Mouse (Mus musculus) MEL (cell line): ENCODE results near the gene Hectd1. TPM values are rescaled to one million over a fixed set of nuclear protein-coding genes. Genes with fewer than 3 reads are reported as not detected.

Source experiments
- DNase-seq: peaks from one replicate; pipeline ENCODE4 v3.0.0; 2011; ENCODE audit warnings: low read depth, low spot score
- H3K27ac ChIP-seq: 2 replicates; pipeline ENCODE4 v1.5.1; 2012; ENCODE audit warnings: low read depth, mild to moderate bottlenecking, control low read depth, low read length, moderate library complexity; ENCODE audit not compliant: control insufficient read depth
- H3K27me3 ChIP-seq, 2 experiments: fragments of 150-350 bp in 1 of 2; sonication (generic) in 1 of 2; 2 replicates each; pipeline ENCODE4 v1.6.1; 2012; ENCODE audit warnings: low read length in 2 of 2, mild to moderate bottlenecking in 2 of 2, improper control_type of control experiment in 1 of 2, moderate library complexity in 1 of 2; ENCODE audit not compliant: insufficient read depth in 2 of 2, control insufficient read depth in 1 of 2
- H3K36me3 ChIP-seq, 2 experiments: 2 replicates each; pipeline ENCODE4 v1.6.1; 2012 to 2014; ENCODE audit warnings: low read length in 2 of 2, improper control_type of control experiment in 1 of 2, inconsistent platforms in 1 of 2, mild to moderate bottlenecking in 1 of 2; ENCODE audit not compliant: insufficient read depth in 2 of 2, control insufficient read depth in 1 of 2
- H3K4me1 ChIP-seq, 2 experiments: fragments of 150-350 bp in 1 of 2; sonication (generic) in 1 of 2; 2 replicates each; pipeline ENCODE4 v1.6.1; 2012; ENCODE audit warnings: low read length in 2 of 2, improper control_type of control experiment in 1 of 2, mild to moderate bottlenecking in 1 of 2; ENCODE audit not compliant: insufficient read depth in 2 of 2, control insufficient read depth in 1 of 2
- H3K4me3 ChIP-seq, 2 experiments: fragments of 150-350 bp in 1 of 2; sonication (generic) in 1 of 2; 2 replicates each; pipeline ENCODE4 v1.5.1; 2012; ENCODE audit warnings: low read depth in 2 of 2, low read length in 2 of 2, mild to moderate bottlenecking in 2 of 2, moderate library complexity in 2 of 2, control low read depth in 1 of 2, improper control_type of control experiment in 1 of 2; ENCODE audit not compliant: control insufficient read depth in 1 of 2, insufficient read depth in 1 of 2
- H3K79me2 ChIP-seq: 2 replicates; pipeline ENCODE4 v1.6.1; 2012; ENCODE audit warnings: mild to moderate bottlenecking, low read length, moderate library complexity; ENCODE audit not compliant: control insufficient read depth, poor library complexity, insufficient read depth
- H3K9ac ChIP-seq: 2 replicates; pipeline ENCODE4 v1.6.1; 2012; ENCODE audit warnings: low read depth, mild to moderate bottlenecking, control low read depth, low read length, moderate library complexity; ENCODE audit not compliant: control insufficient read depth, poor library complexity, severe bottlenecking
- H3K9me3 ChIP-seq: fragments of 150-350 bp; sonication (generic); replicated peaks from 2 replicates; pipeline ENCODE4 v1.6.1; 2012; ENCODE audit warnings: mild to moderate bottlenecking, low read length, improper control_type of control experiment, moderate library complexity; ENCODE audit not compliant: insufficient read depth
- BHLHE40 ChIP-seq: IDR thresholded peaks from 2 replicates; pipeline ENCODE4 v1.6.1; 2012; ENCODE audit warnings: low read depth, mild to moderate bottlenecking, inconsistent platforms, low read length, improper control_type of control experiment, borderline replicate concordance
- CHD2 ChIP-seq: IDR thresholded peaks from 2 replicates; pipeline ENCODE4 v1.6.1; 2011; ENCODE audit warnings: low read length, improper control_type of control experiment
- CTCF ChIP-seq, 3 experiments: IDR thresholded peaks in 2 of 3; conservative IDR thresholded peaks in 1 of 3; 2 replicates each; pipeline ENCODE4 v1.5.1; 2011 to 2012; ENCODE audit warnings: low read length in 3 of 3, low read depth in 2 of 3, mild to moderate bottlenecking in 2 of 3, improper control_type of control experiment in 1 of 3, inconsistent platforms in 1 of 3, mixed read lengths in 1 of 3, moderate library complexity in 1 of 3; ENCODE audit not compliant: control insufficient read depth in 1 of 3, insufficient read depth in 1 of 3, poor library complexity in 1 of 3, severe bottlenecking in 1 of 3
- E2F4 ChIP-seq: IDR thresholded peaks from 2 replicates; pipeline ENCODE4 v1.6.1; 2011; ENCODE audit warnings: low read depth, low read length, improper control_type of control experiment, borderline replicate concordance
- ELF1 ChIP-seq: IDR thresholded peaks from 2 replicates; pipeline ENCODE4 v1.6.1; 2014; ENCODE audit warnings: low read depth, mild to moderate bottlenecking, inconsistent platforms, low read length, improper control_type of control experiment, moderate library complexity
- EP300 ChIP-seq, 2 experiments: IDR thresholded peaks; 2 replicates each; pipeline ENCODE4 v1.6.1; 2011; ENCODE audit warnings: improper control_type of control experiment in 2 of 2, low read length in 2 of 2, low read depth in 1 of 2, mild to moderate bottlenecking in 1 of 2
- GATA1 ChIP-seq: IDR thresholded peaks from 2 replicates; pipeline ENCODE4 v1.6.1; 2011; ENCODE audit warnings: low read depth, low read length, improper control_type of control experiment
- JUND ChIP-seq: IDR thresholded peaks from 2 replicates; pipeline ENCODE4 v1.6.1; 2011; ENCODE audit warnings: low read depth, mild to moderate bottlenecking, improper control_type of control experiment, low read length
- KAT2A ChIP-seq: conservative IDR thresholded peaks from 2 replicates; pipeline ENCODE4 v1.6.1; 2012; ENCODE audit warnings: low read depth, low read length, improper control_type of control experiment, inconsistent platforms
- MAFK ChIP-seq: IDR thresholded peaks from 2 replicates; pipeline ENCODE4 v1.6.1; 2011; ENCODE audit warnings: low read depth, mild to moderate bottlenecking, low read length, improper control_type of control experiment, borderline replicate concordance
- MAZ ChIP-seq: IDR thresholded peaks from 2 replicates; pipeline ENCODE4 v1.6.1; 2012; ENCODE audit warnings: low read depth, mild to moderate bottlenecking, inconsistent platforms, low read length, improper control_type of control experiment
- MEF2A ChIP-seq: IDR thresholded peaks from 2 replicates; pipeline ENCODE4 v1.6.1; 2014; ENCODE audit warnings: low read depth, mild to moderate bottlenecking, inconsistent platforms, low read length, improper control_type of control experiment; ENCODE audit not compliant: poor library complexity, insufficient replicate concordance, severe bottlenecking; ENCODE audit errors: extremely low read depth
- MYB ChIP-seq: IDR thresholded peaks from 2 replicates; pipeline ENCODE4 v1.6.1; 2011; ENCODE audit warnings: mild to moderate bottlenecking, low read depth, low read length, improper control_type of control experiment
- MYC ChIP-seq: IDR thresholded peaks from 2 replicates; pipeline ENCODE4 v1.6.1; 2011; ENCODE audit warnings: low read depth, mild to moderate bottlenecking, low read length, improper control_type of control experiment, moderate library complexity
- NELFE ChIP-seq: IDR thresholded peaks from 2 replicates; pipeline ENCODE4 v1.6.1; 2011; ENCODE audit warnings: low read depth, low read length, improper control_type of control experiment
- NRF1 ChIP-seq: IDR thresholded peaks from 2 replicates; pipeline ENCODE4 v1.6.1; 2014; ENCODE audit warnings: low read depth, mild to moderate bottlenecking, inconsistent platforms, low read length, improper control_type of control experiment, moderate library complexity; ENCODE audit not compliant: poor library complexity, insufficient read depth, severe bottlenecking
- POLR2A ChIP-seq, 2 experiments: IDR thresholded peaks; 2 replicates each; pipeline ENCODE4 v1.6.1; 2011 to 2012; ENCODE audit warnings: low read length in 2 of 2, mild to moderate bottlenecking in 2 of 2, control low read depth in 1 of 2, improper control_type of control experiment in 1 of 2, low read depth in 1 of 2, moderate library complexity in 1 of 2; ENCODE audit not compliant: control insufficient read depth in 1 of 2, insufficient read depth in 1 of 2, poor library complexity in 1 of 2
- POLR2AphosphoS2 ChIP-seq: IDR thresholded peaks from 2 replicates; pipeline ENCODE4 v1.6.1; 2011; ENCODE audit warnings: low read length, improper control_type of control experiment
- POLR2AphosphoS5 ChIP-seq: IDR thresholded peaks from 2 replicates; pipeline ENCODE4 v1.6.1; 2012; ENCODE audit warnings: low read depth, borderline replicate concordance, mild to moderate bottlenecking, inconsistent platforms, low read length, moderate library complexity, mixed read lengths
- RAD21 ChIP-seq: IDR thresholded peaks from 2 replicates; pipeline ENCODE4 v1.6.1; 2011; ENCODE audit warnings: mild to moderate bottlenecking, low read depth, low read length, improper control_type of control experiment
- RCOR1 ChIP-seq: IDR thresholded peaks from 2 replicates; pipeline ENCODE4 v1.6.1; 2012; ENCODE audit warnings: low read depth, mild to moderate bottlenecking, inconsistent platforms, low read length, improper control_type of control experiment
- SIN3A ChIP-seq: IDR thresholded peaks from 2 replicates; pipeline ENCODE4 v1.6.1; 2012; ENCODE audit warnings: low read length, improper control_type of control experiment, inconsistent platforms
- TBP ChIP-seq: IDR thresholded peaks from 2 replicates; pipeline ENCODE4 v1.8.0; 2011; ENCODE audit warnings: low read depth, low read length, improper control_type of control experiment
- TCF12 ChIP-seq: IDR thresholded peaks from 2 replicates; pipeline ENCODE4 v1.6.1; 2014; ENCODE audit warnings: low read depth, mild to moderate bottlenecking, inconsistent platforms, low read length, improper control_type of control experiment, moderate library complexity
- UBTF ChIP-seq: IDR thresholded peaks from 2 replicates; pipeline ENCODE4 v1.6.1; 2012; ENCODE audit warnings: low read depth, mild to moderate bottlenecking, inconsistent platforms, low read length, improper control_type of control experiment, moderate library complexity, borderline replicate concordance; ENCODE audit not compliant: insufficient read depth
- USF1 ChIP-seq: IDR thresholded peaks from 2 replicates; pipeline ENCODE4 v1.6.1; 2014; ENCODE audit warnings: low read depth, mild to moderate bottlenecking, inconsistent platforms, low read length, improper control_type of control experiment, moderate library complexity
- USF2 ChIP-seq, 2 experiments: IDR thresholded peaks; 2 replicates each; pipeline ENCODE4 v1.6.1; 2011 to 2012; ENCODE audit warnings: improper control_type of control experiment in 2 of 2, low read length in 2 of 2, borderline replicate concordance in 1 of 2, inconsistent platforms in 1 of 2, low read depth in 1 of 2, mild to moderate bottlenecking in 1 of 2; ENCODE audit not compliant: insufficient read depth in 1 of 2
- ZC3H11A ChIP-seq: IDR thresholded peaks from 2 replicates; pipeline ENCODE4 v1.6.1; 2012; ENCODE audit warnings: low read depth, mild to moderate bottlenecking, inconsistent platforms, low read length, improper control_type of control experiment
- ZMIZ1 ChIP-seq: IDR thresholded peaks from 2 replicates; pipeline ENCODE4 v1.6.1; 2012; ENCODE audit warnings: low read depth, mild to moderate bottlenecking, inconsistent platforms, low read length, improper control_type of control experiment, moderate library complexity
- ZNF384 ChIP-seq: IDR thresholded peaks from 2 replicates; pipeline ENCODE4 v1.6.1; 2012; ENCODE audit warnings: low read depth, mild to moderate bottlenecking, inconsistent platforms, low read length, improper control_type of control experiment
- polyA plus RNA-seq, 2 experiments: library from polyadenylated mRNA; stranded (reverse) in 1 of 2; unstranded in 1 of 2; fragments of >175 nt in 1 of 2; fragments of >200 nt in 1 of 2; gene quantifications; 2 replicates each; pipeline versions ENCODE4 v1.2.1 to v1.2.4; 2012; ENCODE audit warnings: low replicate concordance in 2 of 2, low read depth in 1 of 2; ENCODE audit not compliant: insufficient read length in 2 of 2, insufficient read depth in 1 of 2, missing spikeins in 1 of 2
- total RNA-seq: library from RNA; depleted of rRNA; stranded (reverse); fragments of 300-350 nt; gene quantifications from 2 replicates; pipeline ENCODE4 v1.2.3, GENCODE M21; 2012

Gene Hectd1
- total and polyA plus RNA-seq, 3 experiments = 55.2 to 248 (median 72.0) TPM

- peak overlapping the region; percentile 39; the same call in 1 of the 2 replicates for H3K9ac ChIP-seq
Measured at GRCm38 (mm10) chr12:51850339-51850738, 21.0 kb upstream of the Hectd1 start.

GRCm38 (mm10) chr12:51849902-51850301 is 20.6 kb upstream of the Hectd1 start:
- H3K9me3 ChIP-seq = no peaks in the 10 kb centered on the region
- peak overlapping the region; percentile 39 for H3K9ac ChIP-seq
- H3K79me2 ChIP-seq = no peaks in the 10 kb centered on the region
- H3K27me3 ChIP-seq = no peaks in the 10 kb centered on the region
- H3K36me3 ChIP-seq = peaks cover 0 to 40% of the 10 kb centered on the region in 2 experiments; a peak in 2 of 4 replicates
- no peak overlapping the region for H3K4me3 ChIP-seq
- peak overlapping the region; percentile 94 for H3K27ac ChIP-seq
- peaks cover 17 to 28% of the 10 kb centered on the region in 2 experiments for H3K4me1 ChIP-seq
- peak; percentile 91 for DNase-seq
- TF ChIP-seq BHLHE40 (no peak; the same call in 1 of the 2 replicates), SIN3A (peak; percentile 79; the same call in 1 of the 2 replicates), CTCF (IDR thresholded peaks at IDR 0.05 in 2 of 3, conservative IDR thresholded peaks at IDR 0.05 in 1 of 3; ENCODE audit: control insufficient read depth in 1 of 3, insufficient read depth in 1 of 3, low read depth in 2 of 3, low read length in 3 of 3, poor library complexity in 1 of 3, severe bottlenecking in 1 of 3) (no peak), USF1 (no peak), NELFE (no peak), CHD2 (no peak), ZNF384 (peak; percentile 85), ZC3H11A (no peak), RAD21 (no peak), ZMIZ1 (no peak), MYC (0 out of 2 replicates have a peak, but pooled peaks have one; percentile 18), RCOR1 (peak; percentile 96), KAT2A (no peak), NRF1 (no peak), ELF1 (no peak), EP300 (IDR thresholded peaks at IDR 0.05; ENCODE audit: low read depth in 1 of 2, low read length in 2 of 2) (peak; percentile 95 to 97), TCF12 (peak; percentile 96), TBP (peak; percentile 52; the same call in 1 of the 2 replicates), MAFK (peak; percentile 78; the same call in 1 of the 2 replicates), POLR2AphosphoS5 (no peak), UBTF (no peak), MEF2A (peak; percentile 42; the same call in 1 of the 2 replicates), MYB (peak; percentile 44), POLR2A (IDR thresholded peaks at IDR 0.05; ENCODE audit: control insufficient read depth in 1 of 2, insufficient read depth in 1 of 2, low read depth in 1 of 2, low read length in 2 of 2, poor library complexity in 1 of 2) (no peak), MAZ (no peak; the same call in 1 of the 2 replicates), E2F4 (no peak), JUND (no peak), GATA1 (peak; percentile 98), USF2 (IDR thresholded peaks at IDR 0.05; ENCODE audit: borderline replicate concordance in 1 of 2, insufficient read depth in 1 of 2, low read depth in 1 of 2, low read length in 2 of 2) (no peak), POLR2AphosphoS2 (no peak)

More at GRCm38 (mm10) chr12:51850339-51850738, 21.0 kb upstream of the Hectd1 start:
- Histone ChIP-seq H3K4me1 (peaks cover 19 to 29% of the 10 kb centered on the region in 2 experiments), H3K9me3 (no peaks in the 10 kb centered on the region), H3K27ac (peak overlapping the region; percentile 94)
- no peak for TF ChIP-seq MYB
- TF ChIP-seq TBP = 0 out of 2 replicates have a peak, but pooled peaks have one; percentile 7
- TF ChIP-seq, all 39 proteins: peak for 1
- Histone ChIP-seq H3K27me3 (no peaks in the 10 kb centered on the region), H3K4me3 (no peak overlapping the region), H3K36me3 (peaks cover 0 to 42% of the 10 kb centered on the region in 2 experiments; a peak in 2 of 4 replicates), H3K79me2 (no peaks in the 10 kb centered on the region)
- no peak for DNase-seq
